Mouse (Mus musculus) myocyte (in vitro differentiated cells): ENCODE measurements around the gene Trpm3.

ENCODE experiments used
- E2F4 ChIP-seq: IDR thresholded peaks from one replicate; pipeline ENCODE4 v1.6.1; 2011; ENCODE audit warnings: mild to moderate bottlenecking, control low read depth, moderate library complexity; ENCODE audit not compliant: insufficient read depth
- MAX ChIP-seq: IDR thresholded peaks from one replicate; pipeline ENCODE4 v1.6.1; 2011; ENCODE audit warnings: low read depth, mild to moderate bottlenecking, control low read depth
- POLR2A ChIP-seq: IDR thresholded peaks from one replicate; pipeline ENCODE4 v1.6.1; 2011; ENCODE audit warnings: low read depth, mild to moderate bottlenecking, control low read depth, moderate library complexity; ENCODE audit not compliant: insufficient read length
- POLR2AphosphoS2 ChIP-seq: IDR thresholded peaks from one replicate; pipeline ENCODE4 v1.6.1; 2011; ENCODE audit warnings: low read depth, control low read depth; ENCODE audit not compliant: insufficient read length
- REST ChIP-seq: IDR thresholded peaks from one replicate; pipeline ENCODE4 v1.6.1; 2011; ENCODE audit warnings: mild to moderate bottlenecking, control low read depth, moderate library complexity; ENCODE audit not compliant: insufficient read depth, insufficient read length
- TCF12 ChIP-seq: IDR thresholded peaks from one replicate; pipeline ENCODE4 v1.6.1; 2011; ENCODE audit warnings: mild to moderate bottlenecking, control low read depth; ENCODE audit not compliant: poor library complexity, insufficient read depth, severe bottlenecking

- TF ChIP-seq TCF12 (no peak), POLR2AphosphoS2 (no peak), POLR2A (no peak), REST (no peak), E2F4 (no peak), MAX (no peak)
Observed at GRCm38 (mm10) chr19:22753311-22753809, 614.5 kb downstream of the Trpm3 start.
